Mouse (Mus musculus) heart, embryonic 16.5 days (tissue): ENCODE measurements around the gene Arhgap17. TPM values are rescaled to one million over a fixed set of nuclear protein-coding genes. Genes with fewer than 3 reads are reported as not detected.

Source experiments
- ATAC-seq: fragments of 200-750 bp; cut with Nextera tagmentation; replicated peaks from 2 replicates; pipeline ENCODE4 v1.8.0; 2017; ENCODE audit warnings: moderate number of reproducible peaks; ENCODE audit not compliant: insufficient read depth, low FRiP score; ENCODE audit errors: extremely low read depth
- H3K27ac ChIP-seq: fragments of 300-500 bp; sonication (generic); 2 replicates; pipeline ENCODE4 v1.5.1; 2014; ENCODE audit warnings: mild to moderate bottlenecking, low read length, control low read depth, moderate library complexity
- H3K27me3 ChIP-seq: fragments of 300-500 bp; sonication (generic); 2 replicates; pipeline ENCODE4 v1.6.1; 2014; ENCODE audit warnings: low read length, mixed read lengths; ENCODE audit not compliant: control insufficient read depth, insufficient read depth
- H3K36me3 ChIP-seq: fragments of 300-500 bp; sonication (generic); 2 replicates; pipeline ENCODE4 v1.6.1; 2014; ENCODE audit not compliant: control insufficient read depth, insufficient read depth
- H3K4me1 ChIP-seq: fragments of 300-500 bp; sonication (generic); 2 replicates; pipeline ENCODE4 v1.6.1; 2014; ENCODE audit warnings: low read length, mixed read lengths; ENCODE audit not compliant: control insufficient read depth, insufficient read depth
- H3K4me2 ChIP-seq: fragments of 300-500 bp; sonication (generic); 2 replicates; pipeline ENCODE4 v1.6.1; 2014; ENCODE audit warnings: low read depth, mild to moderate bottlenecking, control low read depth, low read length
- H3K4me3 ChIP-seq: fragments of 300-500 bp; sonication (generic); 2 replicates; pipeline ENCODE4 v1.5.1; 2014; ENCODE audit warnings: mild to moderate bottlenecking, control low read depth, low read length
- H3K9ac ChIP-seq: fragments of 300-500 bp; sonication (generic); 2 replicates; pipeline ENCODE4 v1.6.1; 2014; ENCODE audit warnings: low read length, control low read depth
- H3K9me3 ChIP-seq: fragments of 300-500 bp; sonication (generic); replicated peaks from 2 replicates; pipeline ENCODE4 v1.6.1; 2016; ENCODE audit warnings: low read length; ENCODE audit not compliant: control insufficient read depth
- WGBS: fragments of 180-500 bp; shearing (Covaris S2); extraction: QIAGEN DNeasy Blood & Tissue Kit; methylation state at CpG from one replicate; pipeline ENCODE4 v1.1.7; 2014; 5-methylcytosine and 5-hydroxymethylcytosine counted together
- polyA plus RNA-seq: library from polyadenylated mRNA; unstranded; fragments of >200 nt; fragmentation: Nextera tagmentation; extraction: Ambion mirVana; gene quantifications from 2 replicates; pipeline ENCODE4 v1.2.1, GENCODE M21; 2015

Gene Arhgap17
- polyA plus RNA-seq, 1 experiment from 2014 or later, result 15.1 TPM

DNA sequence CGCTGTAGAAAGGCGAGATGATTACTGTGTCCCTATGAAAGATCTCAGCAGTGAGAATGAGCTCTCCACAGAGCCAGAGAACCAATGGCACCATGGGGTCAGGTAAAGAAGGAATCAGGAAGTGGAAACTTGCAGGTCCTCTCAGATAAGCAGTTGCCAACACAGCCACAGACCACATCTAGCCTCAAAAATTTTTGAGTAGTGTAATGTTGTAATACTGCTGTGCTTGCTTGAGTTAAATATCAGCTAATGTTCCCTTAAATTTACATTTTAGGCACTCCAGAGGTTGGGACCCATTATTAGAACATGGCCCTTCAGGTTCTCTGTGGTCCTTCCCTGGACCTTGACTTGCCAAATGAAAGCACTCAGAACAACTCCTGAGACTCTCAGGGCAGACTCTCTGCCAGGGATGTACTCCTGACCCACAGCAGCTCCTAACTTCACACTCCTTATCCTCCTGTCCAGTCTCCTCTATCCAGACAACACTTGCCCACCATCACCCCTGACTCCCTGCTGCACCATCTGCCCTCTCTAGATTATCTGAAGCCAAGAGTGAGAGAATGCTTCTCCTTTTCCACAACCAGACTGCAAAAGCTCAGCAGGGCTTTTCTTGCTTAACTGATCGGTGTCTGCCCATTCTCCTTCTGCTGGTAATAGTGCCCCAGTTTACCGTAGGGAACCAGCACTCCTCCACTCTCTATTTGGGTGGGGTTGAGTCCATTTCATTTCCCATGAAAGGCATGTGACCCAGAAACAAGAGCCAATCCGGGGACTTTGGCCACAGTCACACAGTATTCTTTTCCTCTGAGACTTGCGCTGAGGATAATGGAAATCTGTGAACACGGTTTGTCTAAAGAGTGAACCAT, 3.6 kb downstream of the Arhgap17 start:
- no peak for ATAC-seq
- Histone ChIP-seq H3K9me3 (no peaks in the 10 kb centered on the region), H3K9ac (no peak overlapping the region), H3K4me2 (no peak overlapping the region), H3K4me3 (no peak overlapping the region), H3K27ac (no peak overlapping the region), H3K27me3 (no peaks in the 10 kb centered on the region), H3K36me3 (no peaks in the 10 kb centered on the region), H3K4me1 (peaks cover 19% of the 10 kb centered on the region)
- WGBS, result 67% methylated on average over 7 of the region's 7 CpGs

DNA sequence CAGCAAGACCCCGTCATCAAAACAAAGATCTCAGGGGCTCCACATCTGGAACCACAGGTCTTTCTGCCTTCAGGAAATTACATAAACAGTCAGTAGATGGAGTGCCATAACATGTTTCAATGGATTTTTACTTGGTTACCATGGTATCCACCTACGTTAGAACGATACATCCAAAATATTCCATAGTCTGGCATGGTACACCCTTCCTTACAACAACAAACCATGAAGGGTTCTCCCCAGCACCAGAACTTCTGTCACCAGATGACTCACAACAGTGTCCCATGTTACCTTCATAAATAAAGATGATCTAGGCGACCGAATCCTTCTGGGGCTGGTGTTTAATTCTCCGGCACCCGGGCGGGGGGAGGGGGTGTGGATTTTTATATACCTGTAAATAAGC, 5.7 kb downstream of the Arhgap17 start:
- WGBS, result 84% methylated on average over 8 of the region's 8 CpGs
- Histone ChIP-seq H3K4me3 (no peak overlapping the region), H3K9me3 (no peaks in the 10 kb centered on the region), H3K27ac (no peak overlapping the region), H3K36me3 (no peaks in the 10 kb centered on the region), H3K4me2 (no peak overlapping the region), H3K27me3 (no peaks in the 10 kb centered on the region), H3K4me1 (peaks cover 18% of the 10 kb centered on the region), H3K9ac (no peak overlapping the region)
- no peak for ATAC-seq

DNA sequence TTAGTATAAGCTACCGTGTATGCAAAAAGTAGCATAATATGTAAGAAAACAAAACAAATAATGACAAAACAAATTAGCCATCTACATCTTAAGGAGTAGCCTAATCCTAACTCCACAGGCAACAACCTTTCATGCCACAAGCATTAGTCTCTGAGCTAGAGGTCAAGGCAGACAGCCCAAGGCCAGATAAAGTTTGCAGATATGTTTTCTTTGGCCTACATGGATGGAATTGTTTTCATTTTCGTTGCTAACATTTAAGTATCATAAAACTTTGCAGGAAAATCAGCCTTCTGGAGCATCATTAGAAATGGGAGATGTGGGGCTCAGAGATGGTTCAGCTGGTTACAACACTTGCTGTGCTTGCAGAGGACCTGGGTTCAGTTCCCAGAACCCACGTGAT, 6.9 kb downstream of the Arhgap17 start:
- Histone ChIP-seq H3K27ac (no peak overlapping the region), H3K4me1 (peaks cover 8% of the 10 kb centered on the region; the same call in 1 of the 2 replicates), H3K9ac (no peak overlapping the region), H3K4me3 (no peak overlapping the region), H3K27me3 (no peaks in the 10 kb centered on the region), H3K36me3 (no peaks in the 10 kb centered on the region), H3K9me3 (no peaks in the 10 kb centered on the region), H3K4me2 (no peak overlapping the region)
- 85% methylated on average over 3 of the region's 3 CpGs for WGBS
- ATAC-seq, result no peak

DNA sequence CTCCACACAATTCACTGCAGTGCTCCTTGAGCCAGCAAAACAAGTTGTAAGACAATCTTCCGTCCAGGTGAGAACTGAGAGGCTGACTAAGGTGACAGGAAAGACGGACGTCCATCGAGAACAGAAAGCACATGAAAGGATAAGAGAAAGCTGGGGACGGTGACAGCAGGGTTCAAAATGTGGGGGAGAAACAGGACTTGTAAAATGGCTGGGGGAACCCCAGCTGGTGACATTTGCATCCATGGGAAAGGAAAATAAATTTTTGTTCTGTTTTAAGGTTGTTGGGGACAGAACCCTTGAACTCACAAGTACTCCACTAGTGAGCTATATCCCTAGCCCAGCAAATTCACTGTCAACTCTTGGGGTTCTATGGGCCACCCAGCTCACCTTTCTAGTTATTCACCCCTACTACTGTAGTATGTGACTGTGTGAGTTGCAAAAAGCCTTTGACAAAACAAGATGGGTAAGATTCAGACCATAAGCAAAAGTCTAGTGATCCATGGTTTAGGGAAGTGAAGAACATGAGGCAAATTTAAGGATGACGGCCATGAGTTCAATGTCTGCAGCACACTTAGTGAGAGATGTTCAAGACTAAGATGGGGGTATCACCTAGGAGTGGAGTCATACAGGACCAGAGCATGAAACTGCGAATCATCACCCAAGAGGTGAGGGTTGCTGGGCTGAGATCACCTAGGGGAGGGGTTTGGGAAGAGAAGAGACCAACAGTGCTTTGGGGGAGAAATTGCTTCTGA, 8.3 kb downstream of the Arhgap17 start:
- Histone ChIP-seq H3K27ac (no peak overlapping the region), H3K27me3 (no peaks in the 10 kb centered on the region), H3K9me3 (no peaks in the 10 kb centered on the region), H3K4me1 (peaks cover 8% of the 10 kb centered on the region; the same call in 1 of the 2 replicates), H3K9ac (no peak overlapping the region), H3K4me2 (no peak overlapping the region), H3K36me3 (no peaks in the 10 kb centered on the region), H3K4me3 (no peak overlapping the region)
- WGBS, result 85% methylated on average over 7 of the region's 7 CpGs
- no peak for ATAC-seq

DNA sequence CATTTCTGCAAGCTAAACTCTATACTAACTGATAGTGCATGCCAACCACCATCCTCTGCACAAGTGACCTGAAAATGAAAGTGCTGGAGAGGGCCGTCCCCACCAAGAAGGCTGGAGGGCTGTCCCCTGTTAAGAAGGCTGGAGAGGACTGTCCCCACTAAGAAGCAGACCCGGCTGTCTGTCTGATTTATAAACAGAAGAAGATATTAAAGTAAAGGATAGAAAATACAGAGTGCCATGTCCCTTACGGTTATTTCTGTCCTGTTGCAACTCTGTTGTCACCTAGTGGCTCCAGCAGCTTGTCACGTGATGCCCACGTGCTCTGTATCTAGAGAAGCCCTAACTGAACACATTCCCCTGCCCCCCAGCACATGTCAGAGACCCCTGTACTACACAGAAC, 9.5 kb downstream of the Arhgap17 start:
- Histone ChIP-seq H3K9me3 (no peaks in the 10 kb centered on the region), H3K4me1 (peaks cover 8% of the 10 kb centered on the region), H3K36me3 (no peaks in the 10 kb centered on the region), H3K4me2 (peak overlapping the region; percentile 43), H3K4me3 (0 out of 2 replicates have a peak overlapping the region, but pooled peaks have one; percentile 11), H3K9ac (no peak overlapping the region), H3K27ac (no peak overlapping the region), H3K27me3 (no peaks in the 10 kb centered on the region)
- WGBS, result 47% methylated on average over 5 of the region's 5 CpGs
- no peak for ATAC-seq

DNA sequence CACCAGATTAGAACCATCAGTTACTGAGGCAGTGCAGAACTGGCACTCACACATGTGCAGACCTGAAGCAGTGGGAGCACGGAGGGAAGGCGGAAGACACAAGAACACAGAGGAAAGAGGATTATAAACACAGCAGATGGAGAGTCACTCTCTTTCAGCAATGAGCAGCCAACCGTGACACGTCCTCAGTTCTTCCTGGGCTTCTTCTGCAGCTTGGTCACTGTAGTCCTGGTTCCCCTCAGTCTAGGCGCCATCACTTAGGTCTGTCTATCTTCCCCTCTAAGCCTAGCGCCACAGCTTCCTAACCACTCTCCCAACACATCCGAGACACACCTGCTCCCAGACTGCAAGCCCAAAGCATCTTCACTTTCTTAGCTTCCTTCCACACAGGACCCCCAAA, 10.6 kb downstream of the Arhgap17 start:
- Histone ChIP-seq H3K9ac (no peak overlapping the region), H3K36me3 (no peaks in the 10 kb centered on the region), H3K27ac (no peak overlapping the region), H3K9me3 (no peaks in the 10 kb centered on the region), H3K4me3 (no peak overlapping the region), H3K27me3 (no peaks in the 10 kb centered on the region), H3K4me1 (peaks cover 13% of the 10 kb centered on the region), H3K4me2 (no peak overlapping the region)
- 90% methylated on average over 7 of the region's 7 CpGs for WGBS
- no peak for ATAC-seq

DNA sequence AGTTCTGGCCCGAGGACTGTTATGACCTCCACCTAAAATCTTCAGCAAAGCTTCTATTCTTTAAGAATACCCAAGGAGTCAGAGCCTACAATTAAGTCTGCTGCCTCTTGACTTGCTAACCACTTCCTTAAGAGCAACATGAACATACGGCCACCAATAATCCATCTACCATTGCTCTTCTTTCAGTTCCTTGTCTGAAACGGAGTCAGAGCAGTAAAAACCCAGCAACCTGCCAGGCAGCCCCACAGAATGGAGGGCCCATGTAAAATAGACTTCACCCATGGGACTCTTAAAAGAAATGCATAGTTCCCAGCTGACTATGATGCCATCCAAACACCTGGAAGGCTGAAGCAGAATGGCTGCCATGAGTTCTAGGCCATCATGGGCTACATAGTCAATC, 13.6 kb downstream of the Arhgap17 start:
- ATAC-seq, result no peak
- Histone ChIP-seq H3K4me1 (peaks cover 13% of the 10 kb centered on the region), H3K36me3 (no peaks in the 10 kb centered on the region), H3K9ac (no peak overlapping the region), H3K9me3 (no peaks in the 10 kb centered on the region), H3K27ac (no peak overlapping the region), H3K4me3 (no peak overlapping the region), H3K27me3 (no peaks in the 10 kb centered on the region), H3K4me2 (no peak overlapping the region)
- 81% methylated on average over 3 of the region's 3 CpGs for WGBS

DNA sequence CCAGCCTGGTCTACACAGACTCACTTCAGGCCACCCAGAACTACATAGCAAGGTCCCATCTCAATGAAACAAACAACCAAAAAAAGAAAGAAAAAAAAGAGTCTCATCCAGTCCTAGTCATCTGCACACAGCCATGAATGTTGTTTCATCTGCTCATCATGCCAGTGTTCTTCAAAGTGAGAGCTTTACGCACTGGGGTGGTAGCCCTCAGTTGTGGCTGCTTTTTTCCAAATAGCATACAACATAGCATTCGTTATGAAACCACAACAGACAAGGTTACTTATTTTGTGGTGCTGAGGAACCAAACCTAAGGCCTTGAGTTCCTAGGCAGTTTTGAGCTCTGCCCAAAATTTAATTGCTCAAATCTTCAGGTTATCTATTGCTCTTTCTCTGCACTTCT, 14.9 kb downstream of the Arhgap17 start:
- peak; percentile 49; the same call in 1 of the 2 replicates for ATAC-seq
- Histone ChIP-seq H3K4me3 (no peak overlapping the region), H3K4me1 (peaks cover 13% of the 10 kb centered on the region), H3K4me2 (no peak overlapping the region), H3K9me3 (no peaks in the 10 kb centered on the region), H3K27ac (no peak overlapping the region), H3K27me3 (no peaks in the 10 kb centered on the region), H3K9ac (no peak overlapping the region), H3K36me3 (no peaks in the 10 kb centered on the region)
- WGBS, result 71% methylated on average over 2 of the region's 2 CpGs

DNA sequence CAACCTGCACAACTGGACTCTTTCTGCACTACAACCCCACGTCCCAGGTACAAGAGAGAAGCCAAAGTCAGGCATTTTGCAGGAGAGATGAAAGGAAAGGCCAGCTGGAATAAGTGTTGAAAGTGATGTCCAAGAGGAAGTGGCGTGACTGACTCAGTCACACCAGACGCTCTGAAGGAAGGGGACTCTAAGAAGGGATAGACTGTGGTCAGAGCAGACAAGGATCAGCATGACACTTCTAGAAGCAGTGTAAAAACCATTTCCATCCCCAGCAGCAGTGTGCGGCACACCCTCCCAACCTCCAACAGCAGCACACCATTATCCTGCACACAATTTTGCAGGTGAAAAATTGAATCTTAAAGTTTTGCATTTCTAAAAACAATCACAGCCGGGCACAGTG, 15.3 kb downstream of the Arhgap17 start:
- Histone ChIP-seq H3K27me3 (no peaks in the 10 kb centered on the region), H3K4me3 (no peak overlapping the region), H3K4me1 (peaks cover 13% of the 10 kb centered on the region), H3K36me3 (no peaks in the 10 kb centered on the region), H3K27ac (no peak overlapping the region), H3K9ac (no peak overlapping the region), H3K4me2 (no peak overlapping the region), H3K9me3 (no peaks in the 10 kb centered on the region)
- no peak for ATAC-seq
- WGBS, result 71% methylated on average over 5 of the region's 5 CpGs
